Mouse (Mus musculus) leukemia stem cell, adult 10-12 weeks (primary cell): ENCODE results near the gene Chpt1. TPM values are rescaled to one million over a fixed set of nuclear protein-coding genes. Genes with fewer than 3 reads are reported as not detected.

Experiments
- polyA plus RNA-seq: library from polyadenylated mRNA; stranded (reverse); fragments of >175 nt; gene quantifications from 2 replicates; pipeline ENCODE4 v1.2.3, GENCODE M21; 2012; ENCODE audit warnings: low replicate concordance

The Chpt1 gene
- 19.0 and 24.4 TPM in 2 replicates for polyA plus RNA-seq

DNA sequence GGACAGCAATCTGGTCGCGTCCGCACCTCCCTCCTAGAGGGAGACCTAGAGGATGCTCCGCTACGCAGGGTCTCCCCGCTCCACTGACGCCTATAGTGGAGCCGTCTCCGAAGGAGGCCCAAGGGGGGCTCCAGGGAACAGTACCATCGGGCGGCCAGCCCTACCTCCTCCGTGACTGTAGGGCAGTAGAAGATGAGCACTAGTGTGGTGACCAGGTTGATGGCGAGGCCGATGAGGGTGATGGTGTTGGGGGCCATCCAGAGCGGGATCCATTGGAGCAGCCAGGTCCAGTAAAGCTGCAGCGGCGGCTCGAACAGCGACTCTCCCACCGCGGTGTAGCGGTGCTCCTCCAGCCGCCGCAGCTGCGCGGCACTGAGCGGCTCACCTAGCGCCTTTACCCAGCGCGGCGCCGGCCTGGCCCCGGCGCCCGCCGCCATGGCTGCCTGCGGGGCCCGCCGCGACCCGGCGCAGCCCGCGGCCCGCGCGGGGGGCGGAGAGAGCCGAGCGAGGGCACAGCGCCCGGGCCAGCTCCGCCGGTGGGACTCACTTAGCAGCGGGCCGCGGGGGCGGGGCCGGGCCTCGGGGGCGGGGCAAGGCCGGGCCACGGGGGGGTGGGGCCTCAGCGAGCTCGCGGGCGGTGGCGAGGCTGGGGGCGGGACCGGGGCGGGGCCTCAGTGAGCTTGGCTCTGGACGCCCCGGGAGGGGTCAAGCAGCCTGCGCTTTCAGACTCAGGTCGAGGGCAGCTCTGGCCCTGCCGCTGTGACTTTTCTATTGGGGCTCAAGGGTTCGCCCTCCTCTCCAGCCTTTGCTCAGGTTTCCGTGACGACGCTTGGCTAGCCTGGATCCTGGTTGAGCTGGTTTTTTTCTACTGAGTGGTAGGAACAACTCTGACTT is at the start of gene Chpt1:
Gene Chpt1, minus strand, starts transcription at position 653 of the 894 bp plus-strand sequence.

DNA sequence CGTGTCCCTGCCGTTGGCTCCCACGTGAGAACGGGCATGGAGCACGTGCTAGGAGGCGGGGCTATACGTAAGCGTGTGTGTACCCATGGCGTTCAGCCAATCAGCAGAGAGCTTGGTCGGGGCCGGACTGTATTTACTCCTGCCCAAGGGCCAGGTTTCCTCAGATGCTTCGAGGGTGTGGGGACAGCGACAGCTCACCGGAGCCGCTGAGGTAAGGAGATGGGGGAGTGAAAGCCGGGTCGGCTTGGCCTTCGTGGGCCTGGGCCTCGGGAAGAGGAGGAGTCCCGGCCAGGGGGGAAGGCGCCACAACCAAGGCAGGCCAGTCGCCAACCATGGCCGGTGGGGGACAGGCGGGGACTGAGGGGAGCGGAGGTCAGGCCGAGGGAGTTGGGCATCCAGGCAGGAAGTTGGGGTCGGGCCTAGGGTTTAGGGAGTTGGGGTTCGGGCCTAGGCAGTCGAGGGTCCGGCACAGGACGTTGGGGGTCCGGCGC is 44.3 kb downstream of the Chpt1 start, which contains the start of gene Sycp3:
Gene Sycp3, plus strand, starts transcription at position 68 of the 491 bp plus-strand sequence.

Other genes with a start within 250 kb of the Chpt1 start
- gene Dram1, start 125.0 kb downstream of the Chpt1 start, polyA plus RNA-seq, result 0.81 TPM in 1 of 2 replicates, not detected in the other
- 2.6 and 3.5 TPM in 2 replicates for gene Gnptab, start 124.9 kb downstream of the Chpt1 start, polyA plus RNA-seq
- gene Sycp3, start 44.5 kb downstream of the Chpt1 start, polyA plus RNA-seq, result not detected in 2 replicates
- not detected in 2 replicates for gene Mybpc1, start 101.1 kb upstream of the Chpt1 start, polyA plus RNA-seq
- gene Spic, start 180.9 kb upstream of the Chpt1 start, polyA plus RNA-seq, result 0.80 and 1.2 TPM in 2 replicates
- 23.7 and 25.0 TPM in 2 replicates for gene Arl1, start 226.8 kb upstream of the Chpt1 start, polyA plus RNA-seq